Mouse (Mus musculus) thymus, adult 2 months (tissue): Measurements from ENCODE around the gene Abhd12b.

Source experiments
- CTCF ChIP-seq: fragments of 200-500 bp; IDR thresholded peaks from 2 replicates; pipeline ENCODE4 v1.5.1; 2012; ENCODE audit warnings: mild to moderate bottlenecking, control low read depth, low read length, moderate library complexity, borderline replicate concordance; ENCODE audit not compliant: control insufficient read depth, poor library complexity, insufficient read depth; ENCODE audit errors: extremely low read depth
- POLR2A ChIP-seq: fragments of 200-500 bp; IDR thresholded peaks from 2 replicates; pipeline ENCODE4 v1.6.1; 2012; ENCODE audit warnings: mild to moderate bottlenecking, low read length, control low read depth, moderate library complexity; ENCODE audit not compliant: control insufficient read depth, poor library complexity, insufficient read depth; ENCODE audit errors: extremely low read depth

- TF ChIP-seq CTCF = no peak
- no peak for TF ChIP-seq POLR2A
Measured at GRCm38 (mm10) chr12:70157292-70158066, 3.5 kb downstream of the Abhd12b start.
